In the genomic region with DNA sequence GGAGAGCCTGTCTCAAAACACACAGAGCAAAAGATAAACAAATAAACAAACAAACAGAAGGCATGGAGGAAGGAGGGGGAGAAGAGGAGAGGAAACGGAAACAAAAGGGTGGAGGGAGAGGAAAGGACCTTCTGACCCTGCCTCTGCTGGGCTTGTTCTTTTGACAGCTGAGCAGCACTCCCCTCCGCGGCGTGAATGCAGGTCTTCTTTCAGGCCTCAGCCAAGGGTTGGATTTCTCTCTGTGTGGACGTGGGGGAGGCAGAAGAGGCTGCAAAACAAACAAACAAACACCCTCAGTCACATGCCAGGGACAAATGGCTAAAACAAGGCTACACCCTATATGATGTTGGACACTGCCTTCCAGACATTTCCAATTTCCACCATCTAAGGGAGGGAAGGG, we compare ENCODE assay signal across 15 mouse cellular contexts. TPM values are rescaled to one million over a fixed set of nuclear protein-coding genes. Genes with fewer than 3 reads are reported as not detected.
"Had no signal": no experiment of that assay in that cellular context is flagged by ENCODE, and none has a peak within 500 bp of the region (broad histone marks: within the 10 kb centered on the region; RNA-seq: fewer than 3 reads in every experiment).

No protein-coding gene starts in this region.

- H3K36me3 ChIP-seq: limb, embryonic 15.5 days; liver, embryonic 12.5 days; lung, embryonic 15.5 days; midbrain, embryonic 13.5 days; neural tube, embryonic 12.5 days had no signal

- ATAC-seq: intestine, embryonic 16.5 days; liver, embryonic 12.5 days had no signal

- H3K27me3 ChIP-seq: limb, embryonic 15.5 days; lung, embryonic 15.5 days; neural tube, embryonic 12.5 days had no signal

- H3K9ac ChIP-seq: limb, embryonic 15.5 days; liver, embryonic 12.5 days; lung, embryonic 15.5 days; midbrain, embryonic 13.5 days; neural tube, embryonic 12.5 days had no signal

- H3K4me3 ChIP-seq: limb, embryonic 15.5 days; liver, embryonic 12.5 days; lung, embryonic 15.5 days; midbrain, embryonic 13.5 days; myocyte; neural tube, embryonic 12.5 days had no signal

- DNase-seq: layer of hippocampus, adult 9-11 months; layer of hippocampus, postnatal 36 days; lung, postnatal 14 days; spleen, adult 18-20 months; thymus, adult 18-20 months; thymus, postnatal 25 days had no signal

- H3K4me2 ChIP-seq: limb, embryonic 15.5 days; liver, embryonic 12.5 days; lung, embryonic 15.5 days; midbrain, embryonic 13.5 days; neural tube, embryonic 12.5 days had no signal

- H3K27ac ChIP-seq: liver, embryonic 12.5 days; lung, embryonic 15.5 days; midbrain, embryonic 13.5 days; neural tube, embryonic 12.5 days had no signal

- H3K9me3 ChIP-seq: limb, embryonic 15.5 days; liver, embryonic 12.5 days; lung, embryonic 15.5 days; midbrain, embryonic 13.5 days; neural tube, embryonic 12.5 days had no signal

RNA-seq across cellular contexts. Expression of a gene that starts 11.7 kb away (rescaled TPM):
- polyA plus RNA-seq: limb, embryonic 11.5 days; liver, embryonic 12.5 days; liver, embryonic 16.5 days had no signal

RNA-seq across cellular contexts. Expression of a gene that starts 23.5 kb away (rescaled TPM):
- polyA plus RNA-seq: liver, embryonic 12.5 days; liver, embryonic 16.5 days had no signal
